Mouse (Mus musculus): ENCODE measurements around the gene Ccdc148. TPM values are rescaled to one million over a fixed set of nuclear protein-coding genes. Genes with fewer than 3 reads are reported as not detected.

Gene Ccdc148
- polyA plus RNA-seq, 1 experiment from 2014 or later: 4.8 TPM

GRCm38 (mm10) chr2:59054339-59054738 lies 106.1 kb downstream of the Ccdc148 start:
- no peak for TF ChIP-seq CTCF (IDR thresholded peaks at IDR 0.05)
- DNase-seq (ENCODE audit: low read depth, low spot score) (no peak), ATAC-seq (no peak)
- no peaks in the 10 kb centered on the region for H3K27me3 ChIP-seq
- in situ Hi-C loops (cut with MboI; ENCODE audit: low pct_unique_long_range_greater_than_20kb): no loop called here
- ChIA-PET CTCF (no interaction called here), POLR2A (interaction anchor here (1.0 kb wide), 1 partner anchor 69 kb away, joined by 3 read pairs; no protein-coding TSS in a partner anchor)

GRCm38 (mm10) chr2:59053461-59054039 lies 106.9 kb downstream of the Ccdc148 start:
- ATAC-seq (no peak), DNase-seq (ENCODE audit: low read depth, low spot score) (no peak)
- in situ Hi-C loops (cut with MboI; ENCODE audit: low pct_unique_long_range_greater_than_20kb): no loop called here
- POLR2A ChIA-PET: interaction anchor here (1.0 kb wide), 1 partner anchor 70 kb away, joined by 3 read pairs; no protein-coding TSS in a partner anchor
- CTCF ChIA-PET: no interaction called here
- no peaks in the 10 kb centered on the region for H3K27me3 ChIP-seq
- TF ChIP-seq CTCF (IDR thresholded peaks at IDR 0.05): no peak

- no peak for TF ChIP-seq CTCF (IDR thresholded peaks at IDR 0.05)
- in situ Hi-C loops (cut with MboI; ENCODE audit: low pct_unique_long_range_greater_than_20kb): no loop called here
- DNase-seq (ENCODE audit: low read depth, low spot score) (no peak), ATAC-seq (no peak)
- ChIA-PET CTCF (interaction anchor here (1.8 kb wide), 1 partner anchor 87 kb away, joined by 3 read pairs; no protein-coding TSS in a partner anchor), POLR2A (no interaction called here)
- no peaks in the 10 kb centered on the region for H3K27me3 ChIP-seq
Observed at GRCm38 (mm10) chr2:59050245-59050824, 110.1 kb downstream of the Ccdc148 start.

- TF ChIP-seq CTCF (IDR thresholded peaks at IDR 0.05): no peak
- POLR2A ChIA-PET: no interaction called here
- CTCF ChIA-PET: interaction anchor here (0.7 to 1.8 kb wide), 2 partner anchors 73 to 88 kb away, joined by 3 read pairs; no protein-coding TSS in a partner anchor
- DNase-seq (ENCODE audit: low read depth, low spot score) (no peak), ATAC-seq (no peak)
- in situ Hi-C loops (cut with MboI; ENCODE audit: low pct_unique_long_range_greater_than_20kb): no loop called here
- H3K27me3 ChIP-seq: no peaks in the 10 kb centered on the region
Observed at GRCm38 (mm10) chr2:59049686-59050085, 110.8 kb downstream of the Ccdc148 start.

GRCm38 (mm10) chr2:59048775-59049451 lies 111.6 kb downstream of the Ccdc148 start:
- in situ Hi-C loops (cut with MboI; ENCODE audit: low pct_unique_long_range_greater_than_20kb): no loop called here
- no peak for DNase-seq (ENCODE audit: low read depth, low spot score)
- ATAC-seq: no peak
- TF ChIP-seq CTCF (IDR thresholded peaks at IDR 0.05): no peak
- POLR2A ChIA-PET: no interaction called here
- H3K27me3 ChIP-seq: no peaks in the 10 kb centered on the region
- CTCF ChIA-PET: interaction anchor here (1.3 to 1.8 kb wide), 2 partner anchors 15 to 88 kb away, joined by 3 read pairs; no protein-coding TSS in a partner anchor

GRCm38 (mm10) chr2:59043313-59044032 lies 117.0 kb downstream of the Ccdc148 start:
- POLR2A ChIA-PET: no interaction called here
- ATAC-seq: no peak
- CTCF ChIA-PET: no interaction called here
- in situ Hi-C loops (cut with MboI; ENCODE audit: low pct_unique_long_range_greater_than_20kb): no loop called here
- H3K27me3 ChIP-seq: no peaks in the 10 kb centered on the region
- TF ChIP-seq CTCF (IDR thresholded peaks at IDR 0.05): no peak
- DNase-seq (ENCODE audit: low read depth, low spot score): no peak

GRCm38 (mm10) chr2:59042616-59043015 lies 117.9 kb downstream of the Ccdc148 start:
- H3K27me3 ChIP-seq: no peaks in the 10 kb centered on the region
- TF ChIP-seq CTCF (IDR thresholded peaks at IDR 0.05): no peak
- in situ Hi-C loops (cut with MboI; ENCODE audit: low pct_unique_long_range_greater_than_20kb): no loop called here
- ChIA-PET CTCF (no interaction called here), POLR2A (no interaction called here)
- DNase-seq (ENCODE audit: low read depth, low spot score): peak; percentile 34
- ATAC-seq: peak; percentile 31

GRCm38 (mm10) chr2:59036433-59036832 lies 124.0 kb downstream of the Ccdc148 start:
- ChIA-PET POLR2A (interaction anchor here (0.6 kb wide), 1 partner anchor 382 kb away, joined by 3 read pairs; no protein-coding TSS in a partner anchor), CTCF (no interaction called here)
- no peak for TF ChIP-seq CTCF (IDR thresholded peaks at IDR 0.05)
- in situ Hi-C loops (cut with MboI; ENCODE audit: low pct_unique_long_range_greater_than_20kb): no loop called here
- H3K27me3 ChIP-seq: no peaks in the 10 kb centered on the region
- DNase-seq (ENCODE audit: low read depth, low spot score) (no peak), ATAC-seq (no peak)

GRCm38 (mm10) chr2:59035206-59035605 lies 125.3 kb downstream of the Ccdc148 start:
- no peaks in the 10 kb centered on the region for H3K27me3 ChIP-seq
- in situ Hi-C loops (cut with MboI; ENCODE audit: low pct_unique_long_range_greater_than_20kb): no loop called here
- POLR2A ChIA-PET: no interaction called here
- CTCF ChIA-PET: interaction anchor here (0.7 kb wide), 1 partner anchor 205 kb away, joined by 3 read pairs; no protein-coding TSS in a partner anchor
- DNase-seq (ENCODE audit: low read depth, low spot score) (no peak), ATAC-seq (no peak)
- no peak for TF ChIP-seq CTCF (IDR thresholded peaks at IDR 0.05)

- no peaks in the 10 kb centered on the region for H3K27me3 ChIP-seq
- CTCF ChIA-PET: interaction anchor here (1.2 kb wide), 1 partner anchor 14 kb away, joined by 3 read pairs; no protein-coding TSS in a partner anchor
- in situ Hi-C loops (cut with MboI; ENCODE audit: low pct_unique_long_range_greater_than_20kb): no loop called here
- TF ChIP-seq CTCF (IDR thresholded peaks at IDR 0.05): no peak
- ATAC-seq (no peak), DNase-seq (ENCODE audit: low read depth, low spot score) (no peak)
- POLR2A ChIA-PET: no interaction called here
Observed at GRCm38 (mm10) chr2:59034281-59034680, 126.2 kb downstream of the Ccdc148 start.

All from Patski (cell line).